Mouse (Mus musculus) small intestine, adult 2 months (tissue): ENCODE results near the gene Dph1.

ENCODE experiments used
- CTCF ChIP-seq: fragments of 200-500 bp; IDR thresholded peaks from 2 replicates; pipeline ENCODE4 v1.5.1; 2012; ENCODE audit warnings: low read depth, mild to moderate bottlenecking, control low read depth, inconsistent platforms, low read length, moderate library complexity, mixed read lengths; ENCODE audit not compliant: insufficient replicate concordance, insufficient read length; ENCODE audit errors: extremely low read depth
- POLR2A ChIP-seq: fragments of 200-500 bp; IDR thresholded peaks from 2 replicates; pipeline ENCODE4 v1.6.1; 2012; ENCODE audit warnings: low read depth, mild to moderate bottlenecking, control low read depth, inconsistent platforms, low read length, moderate library complexity

- TF ChIP-seq CTCF: peak; percentile 86
- TF ChIP-seq POLR2A: no peak
These were observed 1.5 kb upstream of the Dph1 start for GRCm38 (mm10) chr11:75192336-75193214.
